Mouse (Mus musculus): Measurements from ENCODE around the gene Tpgs1.

The Tpgs1 gene

DNA sequence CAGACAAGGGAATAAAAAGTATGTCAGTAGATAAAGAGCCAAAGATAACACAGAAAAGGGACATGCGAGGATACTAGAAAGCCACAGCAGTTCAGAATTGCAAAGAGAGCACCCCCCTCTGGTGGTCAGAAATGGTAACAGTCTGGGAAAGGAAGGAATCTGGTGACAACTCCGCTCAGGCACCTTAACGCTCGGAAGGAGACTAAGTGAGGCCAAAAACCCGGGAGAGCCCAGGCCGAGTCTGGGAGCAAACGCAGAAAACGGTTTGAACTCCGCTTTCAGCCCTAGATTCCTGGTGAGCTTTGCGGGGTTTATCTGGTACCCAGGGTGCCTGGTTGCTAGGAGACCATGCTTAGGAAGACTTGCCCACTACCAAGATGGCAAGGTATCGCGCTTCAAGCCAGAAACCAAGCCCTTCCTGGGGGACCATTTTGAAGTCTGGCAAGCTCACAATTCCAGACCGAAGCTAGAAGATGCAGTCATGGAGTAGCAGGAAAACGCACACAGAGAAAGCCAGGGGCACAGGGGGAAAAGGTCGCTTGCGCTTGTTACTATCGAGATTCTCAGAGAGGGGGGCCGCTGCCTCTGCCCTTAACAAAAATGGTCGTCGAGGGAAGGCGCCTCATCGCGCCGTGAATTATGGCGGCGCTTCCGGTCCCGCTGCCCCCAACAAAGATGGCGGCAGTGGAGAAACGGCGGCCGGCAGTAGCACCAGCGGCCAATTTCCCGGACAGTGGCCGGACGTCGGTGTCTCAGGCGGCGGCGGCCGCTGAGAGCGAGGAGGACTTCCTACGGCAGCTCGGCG is at the start of gene Tpgs1:
Gene Tpgs1 (plus strand): TSS at position 599 of the 805 bp plus-strand sequence.
- DNase-seq (ENCODE audit: low read depth, low spot score): peak; percentile 87

DNA sequence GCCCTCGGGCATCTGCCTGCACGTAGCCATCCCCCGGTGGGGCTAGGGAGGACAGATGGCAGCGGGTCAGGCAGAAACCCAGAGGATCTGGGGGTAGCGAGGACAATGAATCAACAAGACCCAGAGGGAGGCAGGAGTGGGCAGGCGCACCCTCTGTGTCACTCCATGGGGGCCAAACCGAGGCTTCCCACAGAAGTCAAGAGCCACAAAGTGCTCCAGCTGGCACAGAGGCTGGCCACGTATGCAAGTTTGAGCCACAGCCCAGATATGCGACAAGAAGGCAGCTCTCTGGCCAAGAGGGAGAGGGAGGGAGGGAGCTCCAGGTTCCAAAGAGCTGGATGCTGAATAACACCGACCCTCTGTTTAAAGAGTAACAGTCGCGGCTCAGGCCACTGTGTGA is 45.2 kb upstream of the Tpgs1 start:
- no peak for DNase-seq (ENCODE audit: low read depth, low spot score)

DNA sequence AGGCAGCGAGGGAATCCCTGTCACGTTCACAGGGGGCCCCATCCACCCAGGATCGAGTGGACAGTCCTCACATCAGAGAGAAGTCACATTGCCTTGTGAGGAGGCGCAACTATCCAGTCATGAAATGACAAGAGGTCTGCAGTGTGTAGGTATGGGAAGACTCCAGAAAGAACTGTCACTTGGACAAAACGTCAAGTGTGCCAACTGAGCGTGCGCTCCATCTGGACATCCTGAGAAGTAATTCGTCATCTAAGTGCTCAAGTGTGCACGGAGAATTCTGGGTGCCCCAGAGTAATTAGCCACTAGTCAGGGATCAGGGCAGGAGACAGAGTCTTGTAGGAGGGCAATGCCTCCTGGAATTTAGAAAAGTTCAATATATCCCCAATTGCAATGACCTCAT is 43.8 kb upstream of the Tpgs1 start:
- DNase-seq (ENCODE audit: low read depth, low spot score): no peak

DNA sequence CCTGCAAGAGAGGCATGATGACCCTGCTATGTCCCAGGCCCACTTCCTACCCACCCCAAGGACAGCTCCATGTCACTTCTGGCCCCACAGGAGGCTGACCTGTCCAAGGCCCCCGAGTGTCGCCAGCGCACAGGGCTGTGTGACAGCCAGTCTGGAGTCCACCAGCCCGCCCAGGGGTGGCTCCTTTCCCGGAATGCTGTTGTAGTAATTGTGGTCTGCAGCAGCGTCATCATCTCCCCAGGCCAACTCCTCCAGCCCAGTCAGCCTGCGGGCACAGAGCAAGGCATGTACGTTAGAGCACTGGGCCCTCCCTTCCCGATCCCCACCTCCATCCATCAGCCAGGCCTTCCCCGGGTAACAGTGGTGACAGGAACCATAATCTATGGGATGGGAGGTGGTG is 43.0 kb upstream of the Tpgs1 start:
- DNase-seq (ENCODE audit: low read depth, low spot score): no peak

DNA sequence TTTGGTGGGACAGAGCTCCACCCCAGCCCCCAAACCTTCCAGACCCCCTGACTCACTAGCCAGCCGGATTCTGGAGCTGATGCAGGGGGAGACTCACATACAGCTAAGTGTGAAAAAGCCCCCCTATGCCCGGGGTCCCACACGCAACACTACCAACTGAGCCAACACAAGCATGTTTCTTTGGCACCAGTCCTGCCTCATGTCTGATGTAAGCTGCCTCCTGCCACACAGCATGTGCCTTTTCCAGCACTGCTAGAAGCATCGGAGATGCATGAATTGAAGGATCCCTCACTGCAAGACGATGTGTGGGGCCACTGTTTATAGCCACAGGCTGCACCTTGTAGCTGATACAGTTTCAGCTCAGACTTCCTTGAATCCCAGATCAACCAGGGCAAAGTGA is 40.8 kb upstream of the Tpgs1 start:
- no peak for DNase-seq (ENCODE audit: low read depth, low spot score)

DNA sequence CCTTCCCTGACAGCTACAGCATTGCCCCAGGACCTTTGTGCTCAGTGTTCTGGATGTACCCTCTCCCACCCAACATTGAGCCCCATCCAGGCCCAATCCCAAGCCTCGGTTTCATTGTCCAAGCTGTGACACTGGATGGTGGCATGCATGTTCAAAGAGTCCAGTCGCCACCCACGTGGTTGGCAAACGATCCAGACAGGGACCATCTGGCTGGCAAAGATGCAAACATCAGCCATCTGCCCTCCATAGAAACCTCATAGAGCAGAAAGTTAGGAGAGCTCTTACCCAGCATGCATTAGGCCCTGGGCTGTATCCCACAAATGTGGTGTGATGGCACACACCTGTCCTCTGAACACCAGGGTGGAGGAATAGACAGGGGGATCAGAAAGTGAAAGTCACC is 37.7 kb upstream of the Tpgs1 start:
- DNase-seq (ENCODE audit: low read depth, low spot score): no peak

DNA sequence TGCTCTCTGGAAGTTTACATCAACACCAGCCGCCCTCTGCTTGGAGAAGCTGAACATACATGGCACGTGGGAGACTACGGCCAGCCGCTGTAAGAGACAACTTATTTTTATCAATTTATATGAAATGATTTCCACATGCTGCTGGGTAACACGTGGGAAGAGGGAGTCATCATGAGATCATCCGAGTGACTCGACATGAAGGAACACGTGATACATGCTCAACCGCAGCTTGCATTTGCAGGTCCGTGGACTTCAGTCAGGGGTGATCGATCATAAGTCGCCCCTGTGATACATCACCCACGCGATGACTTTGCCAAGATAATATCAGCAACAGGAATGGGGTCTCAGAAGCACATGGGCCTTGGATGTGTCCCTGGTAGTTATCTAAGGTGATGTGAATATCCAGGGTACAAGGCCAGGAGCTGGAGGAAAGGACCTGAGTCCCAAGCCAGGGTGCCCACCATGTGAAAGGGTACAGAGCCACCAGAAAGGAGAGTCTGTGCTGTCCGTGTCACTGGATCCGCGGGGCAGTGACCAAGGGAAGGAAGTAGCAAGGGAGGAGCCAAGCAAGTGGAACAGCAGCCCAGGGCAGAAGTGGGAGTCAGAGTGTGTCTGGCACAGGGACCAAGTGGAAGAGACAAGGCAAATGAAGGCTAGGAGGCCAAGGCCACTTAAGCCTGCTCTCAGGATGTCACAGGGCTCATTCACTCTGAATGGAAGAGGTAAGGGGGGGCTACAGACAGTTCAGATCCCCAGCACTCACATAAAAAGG is 36.0 kb upstream of the Tpgs1 start:
- no peak for DNase-seq (ENCODE audit: low read depth, low spot score)

DNA sequence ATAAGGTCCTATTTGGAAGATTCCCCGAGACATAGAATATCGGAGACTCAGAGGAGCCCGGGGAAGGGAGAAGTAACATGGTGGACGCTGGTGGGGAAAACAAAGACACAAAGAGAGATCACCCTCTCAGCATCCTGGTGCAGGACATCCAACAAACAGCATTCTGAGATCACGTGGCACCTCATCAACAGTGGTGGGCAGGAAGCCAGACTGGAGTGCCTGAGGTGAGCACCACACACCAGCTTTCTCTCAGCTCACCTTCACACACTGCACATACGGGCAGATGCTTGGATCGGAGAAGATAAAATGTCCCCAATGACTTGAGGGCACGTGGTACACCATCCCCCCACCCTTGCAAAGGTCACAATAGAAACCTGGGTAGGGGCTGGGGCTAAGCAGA is 32.9 kb upstream of the Tpgs1 start:
- no peak for DNase-seq (ENCODE audit: low read depth, low spot score)

DNA sequence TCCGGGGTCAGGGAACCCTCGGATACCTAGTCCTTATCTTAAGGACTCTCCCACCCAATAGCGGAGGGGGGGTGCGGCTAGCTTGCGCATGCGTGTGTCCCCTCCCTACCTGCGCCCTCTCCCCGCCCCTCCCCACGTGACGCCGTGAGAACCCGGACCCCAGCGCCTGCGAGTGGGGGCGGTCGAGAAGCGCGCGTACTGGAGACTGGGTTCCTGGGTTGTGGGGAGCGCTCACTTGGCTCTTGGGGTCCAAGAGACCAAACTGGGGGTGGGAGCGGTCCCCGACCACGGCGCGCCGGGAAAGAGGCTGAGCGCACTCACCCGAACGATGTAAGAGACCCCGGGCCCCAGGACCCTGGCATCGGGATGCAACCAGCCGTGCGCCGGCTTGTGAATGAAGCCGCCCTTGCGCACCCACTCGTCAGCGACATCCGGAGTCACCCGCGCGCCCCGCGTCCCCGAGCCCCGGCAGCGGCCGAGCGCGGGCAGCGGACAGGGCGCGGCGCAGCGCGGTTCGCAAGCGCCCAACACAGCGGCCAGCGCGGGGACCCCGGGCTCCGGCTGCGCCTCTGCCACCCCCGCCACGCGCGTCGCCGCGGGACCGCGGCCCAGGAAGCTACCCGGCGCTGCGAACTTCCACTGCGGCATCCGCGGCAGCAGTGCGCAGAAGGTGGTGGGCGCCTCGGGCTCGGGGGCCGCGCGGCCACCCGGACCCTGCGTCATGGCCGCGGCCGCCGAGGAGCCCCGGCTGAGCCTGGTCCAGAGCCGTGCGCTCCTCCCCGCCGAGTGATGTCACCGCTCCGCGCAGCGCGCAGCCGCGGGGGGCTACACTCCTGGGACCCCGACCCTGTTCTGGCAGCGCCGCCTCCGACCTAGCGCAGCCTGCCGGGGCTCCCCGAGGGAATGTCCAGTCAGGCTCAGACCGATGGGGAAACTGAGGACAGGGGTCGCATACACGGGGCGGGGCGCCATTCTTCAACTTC is 31.8 kb upstream of the Tpgs1 start, which contains the start of gene Shc2:
Gene Shc2 (minus strand): TSS at position 791 of the 983 bp plus-strand sequence.
- no peak for DNase-seq (ENCODE audit: low read depth, low spot score)

DNA sequence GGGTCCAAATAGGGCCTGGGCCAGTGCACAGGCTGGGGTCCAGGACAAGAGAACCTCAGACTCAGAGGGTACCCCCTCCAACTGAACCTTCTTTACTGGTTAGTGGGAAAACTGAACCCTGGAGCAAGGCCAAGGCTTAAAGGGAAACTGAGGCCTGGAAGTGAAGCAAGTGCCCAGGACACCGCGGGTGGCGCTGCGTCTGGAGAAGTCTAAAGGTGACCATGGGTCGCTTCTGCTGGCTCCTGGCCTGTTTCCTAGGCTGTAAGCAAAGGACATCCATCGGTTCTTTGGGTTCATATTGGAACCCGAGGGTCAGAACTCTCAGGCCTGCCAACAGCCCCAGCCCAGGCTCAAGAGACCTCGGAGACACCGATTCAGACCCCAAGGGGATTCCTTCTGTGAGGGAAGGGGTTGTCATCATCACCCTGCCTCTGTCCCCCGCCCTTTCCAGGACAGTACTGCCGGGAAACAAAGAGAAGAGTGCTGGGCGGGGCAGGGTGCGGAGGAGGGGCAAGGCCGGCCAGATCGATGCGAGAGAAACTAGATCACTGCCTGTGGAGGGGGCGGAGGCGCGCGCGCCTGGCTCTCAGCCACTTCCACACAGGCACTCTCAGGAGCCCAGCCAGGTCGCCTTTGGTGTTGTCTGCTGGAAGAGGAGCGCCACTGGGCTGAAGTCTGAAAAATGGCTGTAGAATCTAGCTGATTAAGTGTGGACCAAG is 30.5 kb upstream of the Tpgs1 start:
- peak; percentile 52 for DNase-seq (ENCODE audit: low read depth, low spot score)

DNA sequence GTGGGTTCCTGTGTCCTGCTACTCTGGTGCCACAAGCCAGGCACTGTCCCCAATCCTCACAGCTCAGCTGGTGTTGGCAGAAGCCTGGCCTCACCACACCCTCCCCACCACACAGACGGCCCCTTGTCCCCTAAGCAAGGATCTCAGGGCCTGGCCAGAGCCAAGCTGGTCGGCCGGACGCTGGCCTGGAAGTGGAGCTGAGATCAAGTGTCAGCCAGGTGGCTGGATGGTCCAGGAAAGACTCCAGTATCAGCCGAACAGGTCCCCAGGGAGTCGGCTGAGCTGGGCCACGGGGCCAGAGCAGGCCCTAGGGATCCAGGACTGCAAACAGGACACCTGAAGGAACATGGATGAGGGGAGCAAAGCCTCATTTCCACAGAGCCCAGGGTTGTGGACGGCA is 23.5 kb upstream of the Tpgs1 start, which contains the start of gene Odf3l2:
Gene Odf3l2 (minus strand): TSS at position 28 of the 400 bp plus-strand sequence.
- peak; percentile 91 for DNase-seq (ENCODE audit: low read depth, low spot score)

DNA sequence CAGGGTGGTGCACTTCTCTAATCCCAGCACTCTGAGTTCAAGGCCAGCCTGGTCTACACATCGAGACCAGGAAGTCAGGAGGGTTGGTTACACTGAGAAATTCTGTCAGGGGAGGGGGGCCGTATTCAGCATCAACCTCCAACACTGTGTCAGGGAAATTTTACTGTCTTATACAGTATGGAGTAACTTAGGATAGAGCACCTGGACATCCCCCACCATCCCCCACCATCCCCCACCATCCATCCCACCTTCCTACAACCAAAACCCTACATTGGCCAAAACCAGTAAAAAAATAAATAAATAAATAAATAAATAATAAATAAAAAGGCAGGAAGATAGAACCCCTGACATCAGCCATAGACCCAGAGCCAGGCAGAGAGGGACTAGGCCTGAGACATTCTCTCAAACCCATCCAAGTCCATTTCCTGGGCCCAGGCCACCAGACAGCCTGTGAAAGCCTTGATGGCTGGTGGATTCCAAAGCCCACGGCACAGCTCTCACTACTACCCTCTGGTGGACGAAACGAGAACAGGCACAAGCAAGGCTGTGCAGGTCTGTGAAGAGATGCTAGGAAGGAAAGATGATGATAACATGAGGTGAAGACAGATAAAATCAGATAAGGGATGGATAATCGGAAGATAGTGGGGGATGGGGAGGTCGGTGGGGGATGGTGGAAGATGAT is 20.0 kb upstream of the Tpgs1 start:
- DNase-seq (ENCODE audit: low read depth, low spot score): peak; percentile 73

DNA sequence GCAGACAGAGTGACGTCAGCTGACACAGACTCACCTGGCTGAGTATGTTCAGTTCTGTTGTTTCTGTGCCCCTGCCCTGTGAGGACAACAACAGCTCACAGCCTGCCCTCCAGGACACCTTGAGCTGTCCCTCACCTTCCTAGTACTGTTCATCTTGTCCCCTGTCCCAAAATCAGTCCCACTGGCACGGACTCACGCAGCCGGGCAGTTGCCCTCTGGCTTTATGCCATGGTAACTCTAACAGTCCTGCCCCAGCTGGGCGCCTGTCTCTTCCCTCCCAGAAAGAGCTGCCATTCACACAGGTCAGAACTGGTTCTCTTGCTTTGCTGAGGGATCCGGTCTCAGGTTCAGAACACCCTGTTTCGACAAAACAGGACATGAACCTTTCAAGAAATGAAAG is 16.4 kb upstream of the Tpgs1 start:
- peak; percentile 70 for DNase-seq (ENCODE audit: low read depth, low spot score)

DNA sequence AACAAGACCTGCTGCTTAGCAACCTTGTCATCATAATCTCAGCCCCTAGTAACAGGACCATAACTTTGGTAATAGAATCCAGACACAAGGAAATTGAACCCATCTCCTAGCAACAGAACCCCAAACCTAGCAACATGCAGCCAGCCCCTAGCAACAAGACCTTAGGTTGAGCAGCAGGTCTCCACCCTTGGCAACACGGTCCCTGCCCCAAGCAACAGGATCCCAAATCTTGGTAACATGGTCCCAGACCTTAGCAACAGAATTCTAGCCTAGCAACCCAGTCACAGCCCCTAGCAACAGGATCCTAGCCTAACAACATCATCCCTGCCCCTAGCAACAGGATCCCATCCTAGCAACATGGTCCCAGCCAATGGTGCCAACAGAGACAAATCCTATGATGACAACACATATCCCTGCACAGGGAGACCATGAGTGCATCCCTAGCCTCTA is 14.2 kb upstream of the Tpgs1 start:
- DNase-seq (ENCODE audit: low read depth, low spot score): no peak

DNA sequence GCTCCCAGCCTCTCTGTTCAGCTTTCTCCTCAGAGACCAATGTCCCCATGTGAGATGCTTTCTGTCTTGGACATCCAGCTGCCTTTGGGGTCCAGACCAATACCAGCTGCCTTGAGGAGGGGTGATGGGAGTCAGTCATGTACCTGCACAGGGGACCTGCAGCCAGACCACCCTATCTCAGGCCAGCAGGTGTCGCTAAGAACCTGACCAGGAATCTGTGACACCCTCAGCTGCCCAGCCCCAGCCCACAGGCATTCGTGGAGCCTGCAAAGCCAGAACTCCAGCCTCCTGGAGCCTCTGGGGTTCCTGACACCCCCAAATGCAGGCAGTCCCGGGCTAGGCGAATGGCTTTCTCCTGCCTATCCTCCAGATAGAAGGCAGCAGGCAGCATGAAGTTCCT is 10.3 kb upstream of the Tpgs1 start:
- DNase-seq (ENCODE audit: low read depth, low spot score): no peak

DNA sequence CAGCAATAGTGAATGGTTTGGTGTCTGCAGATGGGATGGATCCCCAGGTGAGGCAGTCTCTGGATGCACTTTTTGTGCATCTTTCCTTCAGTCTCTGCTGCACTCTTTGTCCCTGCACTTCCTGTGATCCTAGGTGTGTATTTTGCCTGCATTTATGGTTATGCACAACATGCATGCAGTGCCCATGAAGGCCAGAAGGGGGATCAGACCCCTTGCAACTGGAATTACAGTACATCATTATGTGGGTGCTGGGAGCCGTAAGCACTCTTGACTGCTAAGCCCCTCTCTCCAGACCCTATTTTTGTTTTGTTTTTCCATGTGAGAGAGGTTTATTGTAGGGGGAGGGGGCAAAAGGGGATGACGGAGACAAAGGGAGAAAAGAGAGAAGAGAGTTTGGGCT is 8.9 kb upstream of the Tpgs1 start:
- no peak for DNase-seq (ENCODE audit: low read depth, low spot score)

DNA sequence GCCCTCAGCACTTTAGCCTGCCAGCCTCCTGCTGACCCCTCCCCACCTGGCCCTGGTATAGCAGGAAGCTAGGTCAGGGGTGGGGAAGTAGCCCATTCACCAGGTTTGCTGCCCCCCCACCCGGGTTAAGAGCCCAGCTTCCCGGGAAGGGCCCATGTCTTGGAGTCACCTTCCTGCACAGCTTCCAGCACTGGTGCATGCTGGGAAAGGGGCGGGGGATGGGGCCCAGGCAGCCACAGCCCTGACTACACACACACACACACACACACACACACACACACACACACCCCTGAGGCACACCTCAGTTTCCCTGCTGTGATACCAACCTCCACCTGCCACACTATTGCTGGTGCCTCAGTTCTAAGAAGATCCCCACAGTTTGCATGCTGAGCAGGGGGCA is 7.3 kb upstream of the Tpgs1 start:
- DNase-seq (ENCODE audit: low read depth, low spot score): no peak

DNA sequence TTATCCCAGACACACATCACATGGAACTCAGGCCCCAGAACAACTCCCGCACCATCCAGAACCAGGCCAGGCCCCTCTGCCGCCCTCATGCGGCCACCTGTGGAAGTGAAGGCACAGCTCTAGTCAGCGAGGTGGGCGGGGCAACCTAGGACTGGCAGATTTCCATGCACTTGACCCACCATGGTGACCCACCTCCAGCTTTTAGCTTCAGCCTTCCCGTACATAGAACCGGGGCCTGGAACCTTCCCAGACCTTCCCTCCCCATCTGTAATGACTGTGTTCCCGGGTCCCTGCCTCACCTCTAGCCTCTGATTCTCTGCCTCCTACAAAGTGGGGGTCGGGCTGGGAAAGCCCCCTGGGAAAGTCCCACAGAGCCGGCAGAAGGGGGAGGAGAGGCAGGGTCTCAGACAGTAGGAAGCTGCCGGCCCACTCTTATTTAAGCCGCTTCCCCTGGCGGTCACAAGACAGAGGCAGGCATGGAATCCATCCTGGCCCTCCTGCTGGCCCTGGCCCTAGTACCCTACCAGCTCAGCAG is 5.0 kb upstream of the Tpgs1 start, which contains the start of gene Madcam1:
Gene Madcam1 (plus strand): TSS at position 429 of the 535 bp plus-strand sequence.
- DNase-seq (ENCODE audit: low read depth, low spot score): no peak

DNA sequence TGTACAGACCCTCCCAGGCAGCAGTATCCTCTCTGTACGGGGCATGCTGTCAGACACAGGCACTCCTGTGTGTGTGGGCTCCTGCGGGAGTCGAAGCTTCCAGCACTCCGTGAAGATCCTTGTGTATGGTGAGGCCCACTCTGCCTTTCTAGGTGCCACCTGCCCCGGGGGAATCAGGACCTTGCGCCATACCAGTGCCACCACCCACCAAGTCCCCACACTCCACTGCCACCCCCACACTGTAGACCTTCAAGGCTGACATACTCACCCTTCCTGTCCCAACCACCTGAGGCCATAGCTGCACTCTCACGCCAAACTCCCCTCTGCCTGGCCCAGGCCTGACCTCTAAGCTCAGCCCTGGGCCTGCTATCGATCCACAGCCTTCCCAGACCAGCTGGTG is 4.1 kb upstream of the Tpgs1 start:
- no peak for DNase-seq (ENCODE audit: low read depth, low spot score)

DNA sequence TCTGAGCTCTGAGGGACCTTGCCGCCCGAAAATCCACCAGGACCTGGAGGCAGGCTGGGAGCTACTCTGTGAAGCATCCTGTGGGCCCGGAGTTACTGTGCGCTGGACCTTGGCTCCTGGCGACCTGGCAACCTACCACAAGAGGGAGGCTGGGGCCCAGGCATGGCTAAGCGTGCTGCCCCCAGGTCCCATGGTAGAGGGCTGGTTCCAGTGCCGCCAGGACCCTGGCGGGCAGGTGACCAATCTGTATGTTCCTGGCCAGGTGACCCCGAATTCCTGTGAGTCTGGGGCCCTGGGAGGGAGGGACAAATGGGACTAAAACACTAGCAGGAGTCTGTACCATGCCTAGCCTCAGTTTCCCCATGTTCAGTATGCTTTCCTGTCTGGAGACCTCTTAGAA is 2.7 kb upstream of the Tpgs1 start:
- no peak for DNase-seq (ENCODE audit: low read depth, low spot score)
